Mouse (Mus musculus) heart, embryonic 13.5 days (tissue): ENCODE measurements at regions not wholly inside any gene's neighbourhood (a gene's known extent, or its start where the extent isn't known, plus 50 kb on each side); places are given as distances from the start of the nearest gene placed in this dataset.

Experiments
- ATAC-seq: fragments of 200-750 bp; cut with Nextera tagmentation; 2 replicates; pipeline ENCODE4 v1.8.0; 2017; ENCODE audit warnings: moderate TSS enrichment; ENCODE audit not compliant: insufficient number of reproducible peaks, low FRiP score, low TSS enrichment; ENCODE audit errors: extremely low read depth
- H3K27ac ChIP-seq: fragments of 300-500 bp; sonication (generic); replicated peaks from 2 replicates; pipeline ENCODE4 v1.5.1; 2015; ENCODE audit warnings: moderate library complexity, mild to moderate bottlenecking, inconsistent platforms
- H3K27me3 ChIP-seq: fragments of 300-500 bp; sonication (generic); replicated peaks from 2 replicates; pipeline ENCODE4 v1.6.1; 2015; ENCODE audit warnings: mild to moderate bottlenecking, inconsistent platforms
- H3K36me3 ChIP-seq: fragments of 300-500 bp; sonication (generic); 2 replicates; pipeline ENCODE4 v1.6.1; 2015; ENCODE audit warnings: mild to moderate bottlenecking, inconsistent platforms
- H3K4me1 ChIP-seq: fragments of 300-500 bp; sonication (generic); 2 replicates; pipeline ENCODE4 v1.6.1; 2015; ENCODE audit warnings: inconsistent platforms
- H3K4me2 ChIP-seq: fragments of 300-500 bp; sonication (generic); 2 replicates; pipeline ENCODE4 v1.6.1; 2015; ENCODE audit warnings: inconsistent platforms, mild to moderate bottlenecking, moderate library complexity
- H3K4me3 ChIP-seq: fragments of 300-500 bp; sonication (generic); 2 replicates; pipeline ENCODE4 v1.5.1; 2015; ENCODE audit warnings: moderate library complexity, mild to moderate bottlenecking, inconsistent platforms
- H3K9ac ChIP-seq: fragments of 300-500 bp; sonication (generic); 2 replicates; pipeline ENCODE4 v1.6.1; 2015; ENCODE audit warnings: inconsistent platforms, mild to moderate bottlenecking, moderate library complexity
- H3K9me3 ChIP-seq: fragments of 300-500 bp; sonication (generic); 2 replicates; pipeline ENCODE4 v1.6.1; 2016; ENCODE audit warnings: inconsistent platforms
- WGBS: fragments of 180-500 bp; shearing (Covaris S2); methylation state at CpG from one replicate; pipeline ENCODE4 v1.1.7; 2015; ENCODE audit warnings: mixed read lengths; 5-methylcytosine and 5-hydroxymethylcytosine counted together

DNA sequence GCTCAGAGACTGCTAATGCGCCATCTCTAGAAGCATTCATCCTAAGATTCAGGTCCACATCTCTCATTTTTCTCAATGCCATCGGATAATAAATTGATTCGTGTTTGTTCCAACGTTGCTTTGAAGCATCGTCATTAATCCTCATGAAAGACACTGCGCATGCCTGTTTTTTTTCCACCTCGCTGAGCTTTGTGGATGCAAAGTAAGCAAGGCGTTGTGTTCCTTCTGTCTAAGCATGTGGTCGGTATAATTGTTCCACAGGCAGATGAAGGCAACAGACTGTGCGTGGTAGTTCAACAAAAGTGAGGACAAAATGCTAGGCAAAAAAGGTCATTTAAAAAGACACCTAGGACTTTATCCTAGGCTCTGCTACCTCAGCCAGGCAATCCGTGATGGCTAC lies 223.2 kb downstream of the Gm10260 start:
- H3K27me3 ChIP-seq, result no peaks in the 10 kb centered on the region
- no peaks in the 10 kb centered on the region for H3K9me3 ChIP-seq
- no peak overlapping the region for H3K4me2 ChIP-seq
- no peak overlapping the region for H3K9ac ChIP-seq
- no peak for ATAC-seq
- H3K27ac ChIP-seq, result no peak overlapping the region
- H3K4me3 ChIP-seq, result no peak overlapping the region
- H3K36me3 ChIP-seq, result no peaks in the 10 kb centered on the region
- WGBS, result 82% methylated on average over 11 of the region's 11 CpGs
- peaks cover 25% of the 10 kb centered on the region for H3K4me1 ChIP-seq

DNA sequence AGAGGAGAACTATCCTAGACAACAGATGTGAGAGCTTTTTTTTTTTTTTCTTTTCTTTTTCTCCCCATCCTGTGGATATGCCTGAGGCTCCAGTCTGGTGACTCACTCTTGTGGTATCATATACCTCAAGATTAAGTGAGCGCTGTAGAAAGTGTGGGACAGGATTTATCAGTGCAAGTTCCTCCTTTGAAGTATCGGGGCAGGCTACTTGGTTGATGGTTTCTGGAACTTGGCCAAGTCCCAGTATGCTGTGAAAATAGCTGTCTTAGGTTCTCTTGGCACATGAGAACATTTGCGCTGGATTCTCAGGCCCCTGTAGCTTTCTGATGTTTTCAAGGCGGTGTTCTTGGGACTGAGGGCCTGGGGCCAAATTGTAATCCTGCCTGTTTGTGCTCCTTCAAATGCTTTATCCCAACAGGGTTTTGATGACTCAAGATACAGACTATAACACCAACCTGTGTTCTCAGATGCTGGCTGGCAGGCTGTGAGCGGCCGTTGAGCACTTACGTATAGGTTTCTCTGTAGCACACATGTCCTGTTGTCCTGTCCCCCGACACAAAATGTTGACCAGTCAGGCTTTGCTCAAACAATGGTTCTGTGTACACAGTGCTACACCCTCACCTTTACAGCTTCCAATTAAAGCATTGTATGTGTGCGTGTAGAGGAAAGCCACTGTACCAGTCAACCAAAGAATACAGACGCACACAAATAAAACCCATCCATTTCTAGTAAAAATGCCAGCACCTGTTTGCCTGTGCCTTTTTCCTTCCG lies 226.4 kb downstream of the Gm10260 start:
- Histone ChIP-seq H3K36me3 (no peaks in the 10 kb centered on the region), H3K9me3 (no peaks in the 10 kb centered on the region), H3K27ac (peak overlapping the region; percentile 80), H3K9ac (no peak overlapping the region), H3K27me3 (no peaks in the 10 kb centered on the region), H3K4me2 (no peak overlapping the region), H3K4me3 (no peak overlapping the region), H3K4me1 (peaks cover 35% of the 10 kb centered on the region)
- WGBS, result 50% methylated on average over 11 of the region's 11 CpGs
- ATAC-seq, result peak; percentile 46; the same call in 1 of the 2 replicates

DNA sequence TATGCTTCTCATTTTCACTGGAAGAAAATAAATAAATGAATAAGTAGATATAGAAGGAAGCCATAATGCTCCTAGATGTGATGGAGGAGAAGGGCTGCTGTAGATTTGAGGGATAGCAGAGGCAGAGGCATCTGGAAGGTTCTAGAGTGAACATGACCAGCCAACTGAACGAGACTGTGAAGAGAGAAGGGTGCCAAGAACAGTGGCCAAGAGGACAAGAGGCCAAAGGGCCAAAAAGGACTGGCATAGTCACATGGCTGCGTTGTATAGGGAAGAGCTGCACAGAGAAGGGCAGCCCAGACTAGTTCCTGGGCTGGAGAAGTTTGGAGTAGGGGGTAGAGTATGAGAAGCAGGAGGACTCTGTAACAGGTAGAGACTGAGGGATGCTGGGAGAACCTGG lies 229.3 kb downstream of the Gm10260 start:
- 69% methylated on average over 2 of the region's 2 CpGs for WGBS
- H3K27me3 ChIP-seq, result no peaks in the 10 kb centered on the region

GRCm38 (mm10) chr13:97530570-97530969 lies 229.9 kb downstream of the Gm10260 start:
- H3K36me3 ChIP-seq, result no peaks in the 10 kb centered on the region
- 18% methylated on average over 2 of the region's 2 CpGs for WGBS
- no peak for ATAC-seq
- H3K9ac ChIP-seq, result no peak overlapping the region
- no peak overlapping the region for H3K4me2 ChIP-seq
- no peak overlapping the region for H3K4me3 ChIP-seq
- no peaks in the 10 kb centered on the region for H3K27me3 ChIP-seq
- H3K27ac ChIP-seq, result no peak overlapping the region
- H3K9me3 ChIP-seq, result no peaks in the 10 kb centered on the region
- H3K4me1 ChIP-seq, result peaks cover 35% of the 10 kb centered on the region

More for the DNA sequence above, 229.3 kb downstream of the Gm10260 start:
- Histone ChIP-seq H3K27ac (no peak overlapping the region), H3K4me3 (no peak overlapping the region), H3K36me3 (no peaks in the 10 kb centered on the region), H3K9me3 (no peaks in the 10 kb centered on the region), H3K4me2 (no peak overlapping the region), H3K9ac (no peak overlapping the region), H3K4me1 (peaks cover 35% of the 10 kb centered on the region)
- ATAC-seq, result no peak

DNA sequence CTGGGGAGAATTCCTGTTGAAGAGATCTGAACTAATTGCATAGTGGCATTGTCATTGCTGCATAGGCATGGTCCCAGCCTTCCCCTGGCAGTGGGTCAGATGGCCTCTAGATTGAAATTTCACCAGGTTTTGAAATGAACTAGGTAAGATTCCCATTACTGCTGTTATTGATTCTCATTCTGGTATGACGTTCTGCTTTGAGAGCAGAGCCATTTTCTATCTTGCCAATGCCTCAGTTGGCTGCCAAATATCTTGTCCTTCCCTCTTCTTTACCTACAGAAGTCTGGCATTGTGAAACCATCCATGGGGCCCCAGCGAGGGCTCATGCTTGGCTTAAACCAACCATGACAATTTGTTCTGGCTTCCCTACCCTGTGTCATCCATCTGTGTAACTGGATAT lies 232.5 kb downstream of the Gm10260 start:
- no peak overlapping the region for H3K27ac ChIP-seq
- no peaks in the 10 kb centered on the region for H3K9me3 ChIP-seq
- ATAC-seq, result no peak
- no peak overlapping the region for H3K4me3 ChIP-seq
- no peaks in the 10 kb centered on the region for H3K27me3 ChIP-seq
- peaks cover 29% of the 10 kb centered on the region for H3K4me1 ChIP-seq
- no peak overlapping the region for H3K9ac ChIP-seq
- no peaks in the 10 kb centered on the region for H3K36me3 ChIP-seq
- no peak overlapping the region for H3K4me2 ChIP-seq
- WGBS, result 89% methylated on average over 2 of the region's 2 CpGs

- H3K27ac ChIP-seq, result no peak overlapping the region
- no peak overlapping the region for H3K4me3 ChIP-seq
Observed at GRCm38 (mm10) chr13:97524847-97525434, 235.5 kb downstream of the Gm10260 start.

DNA sequence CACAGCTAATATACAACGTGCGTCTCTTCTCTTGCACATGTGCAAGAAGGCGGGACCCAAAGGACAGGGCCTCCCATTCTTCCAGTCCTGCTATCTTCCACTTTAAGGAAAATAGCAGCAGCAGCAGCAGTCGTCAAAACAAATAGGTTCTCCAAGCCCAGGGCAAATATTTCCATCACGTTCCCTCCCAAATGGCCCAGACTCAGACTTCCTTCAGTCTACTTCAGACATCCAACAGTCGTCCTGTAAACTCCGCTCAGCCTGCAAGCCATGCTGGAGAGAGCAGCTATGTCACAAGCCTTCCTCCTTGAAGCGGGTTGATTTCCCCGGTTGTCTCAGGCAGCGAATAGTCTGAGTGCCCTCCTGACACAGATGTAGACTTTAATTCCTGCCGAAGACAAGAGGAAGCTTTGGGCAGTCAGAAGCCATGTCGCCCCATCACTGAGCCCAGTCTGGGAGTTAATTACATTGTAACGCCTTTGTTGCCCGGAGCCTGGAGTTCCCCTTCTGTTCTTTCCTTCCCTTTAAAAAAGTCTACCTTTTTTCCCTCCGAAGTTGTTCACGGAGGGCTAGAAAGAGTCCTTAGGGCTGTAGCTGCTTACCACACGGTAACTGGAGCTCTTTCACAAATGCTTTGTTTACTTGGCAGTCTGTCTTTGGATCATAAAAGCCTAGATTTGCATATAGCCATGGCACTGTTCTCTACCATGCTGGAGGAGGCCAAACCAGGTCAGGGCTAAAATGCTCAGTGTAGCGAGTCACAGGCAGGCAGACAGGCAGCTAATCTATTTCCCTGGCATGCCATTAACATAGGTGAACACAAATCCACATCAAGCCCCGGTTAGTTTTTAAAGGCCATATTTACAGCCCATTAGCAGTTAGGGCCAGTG lies 236.7 kb downstream of the Gm10260 start:
- no peak for ATAC-seq
- WGBS, result 47% methylated on average over 19 of the region's 19 CpGs
- peak overlapping the region; percentile 68 for H3K27ac ChIP-seq

More at GRCm38 (mm10) chr13:97524847-97525434, 235.5 kb downstream of the Gm10260 start:
- no peak overlapping the region for H3K4me2 ChIP-seq
- no peak for ATAC-seq
- H3K9ac ChIP-seq, result no peak overlapping the region
- no peaks in the 10 kb centered on the region for H3K9me3 ChIP-seq
- H3K36me3 ChIP-seq, result no peaks in the 10 kb centered on the region
- peaks cover 21% of the 10 kb centered on the region for H3K4me1 ChIP-seq
- 53% methylated on average over 7 of the region's 7 CpGs for WGBS
- no peaks in the 10 kb centered on the region for H3K27me3 ChIP-seq

DNA sequence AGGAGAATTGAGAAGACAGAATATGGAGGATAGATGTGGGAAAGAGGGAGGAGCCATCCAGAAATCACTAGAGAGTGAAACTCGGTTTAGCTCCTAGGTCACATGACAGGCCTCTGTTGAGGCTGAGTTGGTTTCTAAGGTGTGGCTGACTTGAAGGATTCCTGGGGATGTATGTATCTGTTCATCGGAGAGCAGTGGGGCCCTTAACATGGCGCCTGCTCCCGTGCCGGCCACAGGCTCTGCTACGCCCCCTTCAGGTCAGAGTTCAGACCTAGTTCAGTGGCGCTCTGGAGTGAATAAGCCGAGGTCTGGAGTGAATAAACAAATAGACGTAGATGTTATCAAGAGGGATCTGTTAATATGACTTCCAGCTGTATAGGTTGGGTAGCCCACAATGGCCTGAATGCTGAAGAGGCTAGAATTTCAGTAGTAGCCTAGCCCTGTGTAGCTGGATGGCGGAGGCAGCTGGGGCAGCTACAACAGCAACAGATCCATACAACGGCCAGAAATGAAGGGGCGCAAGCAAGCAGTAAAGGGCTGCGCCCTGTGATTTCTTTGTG lies 239.4 kb downstream of the Gm10260 start:
- H3K4me1 ChIP-seq, result peaks cover 21% of the 10 kb centered on the region
- ATAC-seq, result no peak
- H3K27ac ChIP-seq, result no peak overlapping the region
- no peak overlapping the region for H3K4me3 ChIP-seq
- H3K4me2 ChIP-seq, result no peak overlapping the region
- no peaks in the 10 kb centered on the region for H3K36me3 ChIP-seq
- H3K9ac ChIP-seq, result no peak overlapping the region
- no peaks in the 10 kb centered on the region for H3K27me3 ChIP-seq
- no peaks in the 10 kb centered on the region for H3K9me3 ChIP-seq
- WGBS, result 82% methylated on average over 13 of the region's 13 CpGs

More for the DNA sequence above, 236.7 kb downstream of the Gm10260 start:
- Histone ChIP-seq H3K4me2 (peak overlapping the region; percentile 5; the same call in 1 of the 2 replicates), H3K9ac (no peak overlapping the region), H3K4me1 (peaks cover 21% of the 10 kb centered on the region), H3K9me3 (no peaks in the 10 kb centered on the region), H3K36me3 (no peaks in the 10 kb centered on the region), H3K4me3 (no peak overlapping the region), H3K27me3 (no peaks in the 10 kb centered on the region)

GRCm38 (mm10) chr13:97516731-97517130 lies 243.7 kb downstream of the Gm10260 start:
- H3K4me3 ChIP-seq, result no peak overlapping the region
- H3K27ac ChIP-seq, result no peak overlapping the region
- WGBS, result 83% methylated on average over 4 of the region's 4 CpGs
- no peak for ATAC-seq
- no peak overlapping the region for H3K4me2 ChIP-seq
- H3K27me3 ChIP-seq, result peaks cover 22% of the 10 kb centered on the region
- H3K4me1 ChIP-seq, result peaks cover 9% of the 10 kb centered on the region
- H3K36me3 ChIP-seq, result no peaks in the 10 kb centered on the region
- no peaks in the 10 kb centered on the region for H3K9me3 ChIP-seq
- H3K9ac ChIP-seq, result no peak overlapping the region

DNA sequence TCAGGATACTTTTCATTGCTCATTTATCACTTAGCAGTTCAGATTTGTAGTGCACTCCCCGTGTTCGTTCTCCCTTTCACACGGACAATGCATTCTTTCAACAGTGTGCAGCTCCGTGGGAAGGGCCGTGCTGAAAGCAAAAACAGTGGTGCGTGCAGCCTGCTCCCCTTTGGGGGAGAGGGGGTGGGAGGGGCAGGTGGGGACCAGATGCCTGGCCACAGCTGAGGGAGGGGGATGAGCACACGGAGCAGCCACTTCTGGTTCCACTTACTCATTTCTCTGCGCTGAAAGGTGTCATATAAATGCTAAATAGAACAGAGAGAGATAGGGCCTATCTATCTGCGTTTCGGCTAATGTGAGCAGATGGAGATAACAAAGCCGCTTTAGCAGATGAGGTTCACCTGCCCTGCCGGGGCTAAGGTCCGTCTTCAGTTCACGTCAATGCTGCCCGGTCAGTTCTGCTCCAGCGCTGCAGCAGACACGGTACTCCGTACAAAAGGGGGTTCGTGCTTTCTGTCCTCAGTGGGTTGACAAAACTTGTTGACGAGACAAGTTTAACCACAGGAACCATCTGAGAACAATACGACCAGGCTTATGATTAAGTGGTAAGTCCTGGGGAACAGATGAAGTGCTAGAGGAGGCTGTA lies 245.9 kb downstream of the Gm10260 start:
- no peak overlapping the region for H3K27ac ChIP-seq
- H3K36me3 ChIP-seq, result no peaks in the 10 kb centered on the region
- WGBS, result 23% methylated on average over 21 of the region's 21 CpGs
- H3K4me2 ChIP-seq, result peak overlapping the region; percentile 63
- H3K4me3 ChIP-seq, result peak overlapping the region; percentile 32
- peaks cover 26% of the 10 kb centered on the region for H3K27me3 ChIP-seq
- H3K4me1 ChIP-seq, result peaks cover 26% of the 10 kb centered on the region
- ATAC-seq, result no peak
- H3K9me3 ChIP-seq, result no peaks in the 10 kb centered on the region
- H3K9ac ChIP-seq, result peak overlapping the region; percentile 29; the same call in 1 of the 2 replicates
